Mouse (Mus musculus) lung, embryonic 15.5 days (tissue): ENCODE results near the gene Sirt2. TPM values are rescaled to one million over a fixed set of nuclear protein-coding genes. Genes with fewer than 3 reads are reported as not detected.

ENCODE experiments used
- ATAC-seq: fragments of 200-750 bp; cut with Nextera tagmentation; 2 replicates; pipeline ENCODE4 v1.8.0; 2017; ENCODE audit warnings: moderate number of reproducible peaks, borderline replicate concordance; ENCODE audit not compliant: low FRiP score, low TSS enrichment; ENCODE audit errors: extremely low read depth
- H3K27ac ChIP-seq: fragments of 300-500 bp; sonication (generic); 2 replicates; pipeline ENCODE4 v1.5.1; 2015; ENCODE audit warnings: moderate library complexity, mild to moderate bottlenecking, inconsistent platforms
- H3K27me3 ChIP-seq: fragments of 300-500 bp; sonication (generic); 2 replicates; pipeline ENCODE4 v1.6.1; 2015; ENCODE audit warnings: inconsistent platforms
- H3K36me3 ChIP-seq: fragments of 300-500 bp; sonication (generic); 2 replicates; pipeline ENCODE4 v1.6.1; 2015; ENCODE audit warnings: inconsistent platforms
- H3K4me1 ChIP-seq: fragments of 300-500 bp; sonication (generic); 2 replicates; pipeline ENCODE4 v1.6.1; 2015; ENCODE audit warnings: inconsistent platforms
- H3K4me2 ChIP-seq: fragments of 300-500 bp; sonication (generic); 2 replicates; pipeline ENCODE4 v1.6.1; 2015; ENCODE audit warnings: inconsistent platforms, mild to moderate bottlenecking, moderate library complexity
- H3K4me3 ChIP-seq: fragments of 300-500 bp; sonication (generic); 2 replicates; pipeline ENCODE4 v1.5.1; 2015; ENCODE audit warnings: mild to moderate bottlenecking, inconsistent platforms
- H3K9ac ChIP-seq: fragments of 300-500 bp; sonication (generic); 2 replicates; pipeline ENCODE4 v1.6.1; 2015; ENCODE audit warnings: inconsistent platforms
- H3K9me3 ChIP-seq: fragments of 300-500 bp; sonication (generic); 2 replicates; pipeline ENCODE4 v1.6.1; 2016; ENCODE audit warnings: inconsistent platforms
- WGBS: fragments of 180-500 bp; shearing (Covaris S2); methylation state at CpG from one replicate; pipeline ENCODE4 v1.1.7; 2015; 5-methylcytosine and 5-hydroxymethylcytosine counted together
- polyA plus RNA-seq: library from polyadenylated mRNA; unstranded; fragments of >200 nt; fragmentation: Nextera tagmentation; extraction: Ambion mirVana; gene quantifications from 2 replicates; pipeline ENCODE4 v1.2.1, GENCODE M21; 2015

Sirt2 gene
- polyA plus RNA-seq, 1 experiment from 2014 or later = 65.2 TPM

GRCm38 (mm10) chr7:28735701-28736100 lies 30.8 kb upstream of the Sirt2 start:
- WGBS = 75% methylated on average over 6 of the region's 6 CpGs
- no peak overlapping the region for H3K4me3 ChIP-seq
- no peak overlapping the region for H3K9ac ChIP-seq
- no peaks in the 10 kb centered on the region for H3K27me3 ChIP-seq
- ATAC-seq = no peak
- H3K9me3 ChIP-seq = no peaks in the 10 kb centered on the region
- H3K36me3 ChIP-seq = peaks cover 41% of the 10 kb centered on the region
- no peak overlapping the region for H3K4me2 ChIP-seq
- H3K27ac ChIP-seq = no peak overlapping the region
- peaks cover 19% of the 10 kb centered on the region for H3K4me1 ChIP-seq

DNA sequence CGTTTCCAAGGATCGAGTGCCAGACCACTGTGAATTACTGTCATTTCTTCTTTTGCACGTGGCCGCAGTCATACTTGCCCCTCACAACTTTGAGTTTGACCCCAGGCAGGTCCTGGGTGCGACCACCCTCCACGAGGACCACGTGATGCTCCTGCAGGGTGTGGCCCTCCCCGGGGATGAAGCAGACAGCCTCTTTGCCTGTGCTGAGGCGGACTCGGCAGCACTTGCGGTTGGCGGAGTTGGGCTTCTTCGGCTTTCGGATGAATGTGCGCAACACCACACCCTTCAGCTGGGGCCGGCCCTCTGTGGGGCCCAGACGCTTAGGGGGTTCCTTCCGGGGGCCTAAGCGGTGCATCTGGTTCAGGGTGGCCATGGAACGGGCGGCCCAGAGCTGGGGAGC lies 26.7 kb upstream of the Sirt2 start:
- Histone ChIP-seq H3K4me1 (peaks cover 17% of the 10 kb centered on the region), H3K9me3 (no peaks in the 10 kb centered on the region), H3K36me3 (peaks cover 33% of the 10 kb centered on the region), H3K9ac (no peak overlapping the region), H3K27ac (no peak overlapping the region), H3K4me2 (no peak overlapping the region), H3K4me3 (no peak overlapping the region), H3K27me3 (no peaks in the 10 kb centered on the region)
- WGBS = 93% methylated on average over 21 of the region's 21 CpGs
- no peak for ATAC-seq

DNA sequence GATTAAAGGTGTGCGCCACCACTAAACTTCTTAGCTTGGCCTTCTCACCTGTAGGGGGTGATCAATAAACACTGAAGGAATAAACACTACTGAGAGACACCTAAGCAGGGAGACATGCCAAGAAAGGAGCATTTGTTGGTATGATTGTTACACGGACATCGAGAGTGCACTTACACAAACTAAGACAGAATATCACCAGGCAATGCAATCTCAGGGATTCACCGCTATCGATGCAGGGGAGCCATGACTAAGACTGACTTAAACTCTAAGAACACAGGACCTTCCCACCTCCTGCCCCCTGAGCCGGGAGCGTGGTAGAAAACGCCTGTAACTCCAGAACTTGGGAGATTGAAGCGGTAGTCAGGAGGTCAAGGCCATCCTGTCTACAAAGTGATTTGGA lies 25.6 kb upstream of the Sirt2 start:
- H3K9me3 ChIP-seq = no peaks in the 10 kb centered on the region
- H3K9ac ChIP-seq = peak overlapping the region; percentile 82
- H3K4me1 ChIP-seq = peaks cover 17% of the 10 kb centered on the region
- 27% methylated on average over 9 of the region's 9 CpGs for WGBS
- no peaks in the 10 kb centered on the region for H3K27me3 ChIP-seq
- ATAC-seq = no peak
- H3K27ac ChIP-seq = peak overlapping the region; percentile 37; the same call in 1 of the 2 replicates
- peak overlapping the region; percentile 79 for H3K4me3 ChIP-seq
- H3K36me3 ChIP-seq = peaks cover 33% of the 10 kb centered on the region
- peak overlapping the region; percentile 77 for H3K4me2 ChIP-seq

- Histone ChIP-seq H3K4me1 (peaks cover 17% of the 10 kb centered on the region), H3K9ac (peak overlapping the region; percentile 82), H3K9me3 (no peaks in the 10 kb centered on the region), H3K36me3 (peaks cover 33% of the 10 kb centered on the region), H3K4me3 (peak overlapping the region; percentile 79), H3K27me3 (no peaks in the 10 kb centered on the region), H3K4me2 (peak overlapping the region; percentile 77), H3K27ac (peak overlapping the region; percentile 37; the same call in 1 of the 2 replicates)
- 1% methylated on average over 13 of the region's 13 CpGs for WGBS
- ATAC-seq = peak; percentile 7; the same call in 1 of the 2 replicates
Measured at GRCm38 (mm10) chr7:28741368-28741708, 25.2 kb upstream of the Sirt2 start.

- H3K9ac ChIP-seq = peak within 1 kb of the TSS; percentile 82
- peak within 1 kb of the TSS; percentile 79 for H3K4me3 ChIP-seq
- H3K36me3 ChIP-seq = peaks cover 35% of the 10 kb centered on the region
- ATAC-seq = peak; percentile 98
- peak within 1 kb of the TSS; percentile 77 for H3K4me2 ChIP-seq
- peak within 1 kb of the TSS; percentile 92 for H3K27ac ChIP-seq
- no peaks in the 10 kb centered on the region for H3K27me3 ChIP-seq
- H3K4me1 ChIP-seq = peaks cover 17% of the 10 kb centered on the region
- H3K9me3 ChIP-seq = no peaks in the 10 kb centered on the region
- under 1% methylated on average over 39 of the region's 39 CpGs for WGBS
Measured at GRCm38 (mm10) chr7:28741709-28742438, 24.7 kb upstream of the Sirt2 start, which contains the start of the genes Mrps12 and Sars2. Gene Mrps12 (minus strand): TSS chr7:28741820. Gene Sars2 (plus strand): TSS chr7:28741992.

- no peak overlapping the region for H3K27ac ChIP-seq
- no peaks in the 10 kb centered on the region for H3K9me3 ChIP-seq
- H3K4me3 ChIP-seq = no peak overlapping the region
- no peak overlapping the region for H3K4me2 ChIP-seq
- no peaks in the 10 kb centered on the region for H3K4me1 ChIP-seq
- H3K9ac ChIP-seq = no peak overlapping the region
- WGBS = 90% methylated on average over 7 of the region's 7 CpGs
- ATAC-seq = peak; percentile 15; the same call in 1 of the 2 replicates
- no peaks in the 10 kb centered on the region for H3K27me3 ChIP-seq
- peaks cover 18% of the 10 kb centered on the region for H3K36me3 ChIP-seq
Measured at GRCm38 (mm10) chr7:28749935-28750334, 16.6 kb upstream of the Sirt2 start.

DNA sequence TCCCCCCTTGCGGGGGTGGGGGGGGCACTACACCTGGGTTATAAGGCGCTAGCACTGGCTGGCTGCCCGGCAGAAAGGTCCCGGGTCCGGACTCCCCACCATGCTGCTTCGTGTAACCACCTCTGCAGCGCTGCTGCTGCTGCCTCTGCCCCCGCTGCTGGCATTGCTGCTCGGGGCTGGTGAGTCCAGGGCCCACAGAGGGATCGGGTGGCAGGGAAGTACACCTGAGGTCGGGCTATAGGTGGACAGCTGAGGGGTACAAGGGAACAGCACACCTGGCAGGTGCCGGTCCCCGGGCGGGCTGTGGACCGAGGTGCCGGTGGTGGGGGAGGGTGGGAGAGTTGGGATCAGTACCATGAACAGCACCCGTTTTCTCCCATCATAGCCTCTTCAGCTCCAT lies 10.5 kb upstream of the Sirt2 start, which contains the start of gene Ccer2:
Ccer2 (plus strand) TSS at position 96 of the 400 bp plus-strand sequence.
- H3K4me3 ChIP-seq = no peak within 1 kb of the TSS
- no peaks in the 10 kb centered on the region for H3K9me3 ChIP-seq
- H3K27ac ChIP-seq = no peak within 1 kb of the TSS
- H3K9ac ChIP-seq = no peak within 1 kb of the TSS
- H3K4me1 ChIP-seq = 0 out of 2 replicates have a peak, but pooled peaks cover 7% of the 10 kb centered on the region
- H3K36me3 ChIP-seq = peaks cover 16% of the 10 kb centered on the region; the same call in 1 of the 2 replicates
- peaks cover 15% of the 10 kb centered on the region for H3K27me3 ChIP-seq
- WGBS = 1% methylated on average over 17 of the region's 17 CpGs
- no peak for ATAC-seq
- H3K4me2 ChIP-seq = no peak within 1 kb of the TSS

DNA sequence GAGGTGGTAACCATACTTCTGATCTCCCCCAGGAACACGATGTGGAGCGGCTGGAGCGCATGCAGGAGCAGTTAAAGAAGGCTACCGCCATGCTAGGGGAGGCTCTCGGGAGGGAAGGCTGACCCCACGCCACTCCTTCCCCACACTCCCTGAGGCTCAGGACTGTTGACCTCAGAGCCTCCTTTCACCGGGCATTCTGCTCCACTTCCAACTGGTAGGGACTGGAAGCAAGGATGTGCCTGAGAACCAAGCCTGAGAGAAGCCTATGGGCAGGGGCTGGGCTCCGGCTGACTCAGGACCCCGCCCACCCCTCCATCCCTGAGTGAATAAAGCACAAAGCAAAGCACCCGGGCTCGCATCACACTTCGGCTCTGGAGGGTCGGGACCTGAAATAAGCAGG lies 7.9 kb upstream of the Sirt2 start:
- H3K4me2 ChIP-seq = no peak overlapping the region
- H3K4me1 ChIP-seq = 0 out of 2 replicates have a peak, but pooled peaks cover 7% of the 10 kb centered on the region
- no peaks in the 10 kb centered on the region for H3K9me3 ChIP-seq
- ATAC-seq = no peak
- H3K27me3 ChIP-seq = peaks cover 15% of the 10 kb centered on the region
- no peak overlapping the region for H3K9ac ChIP-seq
- H3K36me3 ChIP-seq = peaks cover 25% of the 10 kb centered on the region; the same call in 1 of the 2 replicates
- no peak overlapping the region for H3K27ac ChIP-seq
- no peak overlapping the region for H3K4me3 ChIP-seq
- WGBS = 87% methylated on average over 13 of the region's 13 CpGs

- Histone ChIP-seq H3K27me3 (no peaks in the 10 kb centered on the region), H3K4me3 (no peak overlapping the region), H3K4me2 (no peak overlapping the region), H3K9ac (no peak overlapping the region), H3K4me1 (peaks cover 8% of the 10 kb centered on the region), H3K36me3 (peaks cover 25% of the 10 kb centered on the region; the same call in 1 of the 2 replicates), H3K9me3 (no peaks in the 10 kb centered on the region), H3K27ac (no peak overlapping the region)
- WGBS = 84% methylated on average over 9 of the region's 9 CpGs
- no peak for ATAC-seq
Measured at GRCm38 (mm10) chr7:28761907-28762306, 4.6 kb upstream of the Sirt2 start.

DNA sequence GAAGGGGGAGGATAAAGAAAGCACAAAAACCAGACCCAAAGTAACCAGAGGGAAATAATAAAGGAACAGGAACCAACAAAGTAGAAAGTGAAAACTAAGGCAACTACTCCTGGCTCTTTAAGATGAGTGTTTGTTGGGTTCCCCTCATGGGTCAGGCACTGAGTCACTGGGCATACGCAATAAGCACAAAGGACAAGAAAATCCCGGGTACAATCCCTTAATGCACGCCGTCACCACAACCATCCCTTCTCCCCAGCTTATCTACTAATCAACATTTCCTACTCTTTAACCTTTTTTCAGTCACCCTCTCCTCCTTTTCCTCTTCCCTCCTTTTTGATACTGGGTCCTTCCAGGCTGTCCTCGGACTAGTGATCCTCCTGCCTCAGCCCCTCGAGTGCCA lies 1.3 kb upstream of the Sirt2 start:
- Histone ChIP-seq H3K4me2 (peak overlapping the region; percentile 63), H3K4me1 (peaks cover 16% of the 10 kb centered on the region), H3K9ac (no peak overlapping the region), H3K27ac (no peak overlapping the region), H3K4me3 (peak overlapping the region; percentile 70), H3K27me3 (no peaks in the 10 kb centered on the region), H3K9me3 (no peaks in the 10 kb centered on the region), H3K36me3 (peaks cover 16% of the 10 kb centered on the region; the same call in 1 of the 2 replicates)
- ATAC-seq = no peak
- WGBS = 76% methylated on average over 6 of the region's 6 CpGs

GRCm38 (mm10) chr7:28766910-28767309 lies 375 bp downstream of the Sirt2 start:
- H3K36me3 ChIP-seq = peaks cover 4% of the 10 kb centered on the region; the same call in 1 of the 2 replicates
- peak overlapping the region; percentile 49 for H3K9ac ChIP-seq
- H3K9me3 ChIP-seq = no peaks in the 10 kb centered on the region
- ATAC-seq = no peak
- 5% methylated on average over 14 of the region's 14 CpGs for WGBS
- no peaks in the 10 kb centered on the region for H3K27me3 ChIP-seq
- H3K4me3 ChIP-seq = peak overlapping the region; percentile 70
- peak overlapping the region; percentile 59 for H3K4me2 ChIP-seq
- H3K27ac ChIP-seq = no peak overlapping the region
- peaks cover 16% of the 10 kb centered on the region for H3K4me1 ChIP-seq

- Histone ChIP-seq H3K9me3 (no peaks in the 10 kb centered on the region), H3K36me3 (no peaks in the 10 kb centered on the region), H3K9ac (peak within 1 kb of the TSS; percentile 49), H3K27ac (no peak within 1 kb of the TSS), H3K27me3 (no peaks in the 10 kb centered on the region), H3K4me1 (peaks cover 16% of the 10 kb centered on the region), H3K4me2 (peak within 1 kb of the TSS; percentile 63), H3K4me3 (peak within 1 kb of the TSS; percentile 70)
- ATAC-seq = no peak
- 52% methylated on average over 7 of the region's 7 CpGs for WGBS
Measured at GRCm38 (mm10) chr7:28767462-28767965, 979 bp downstream of the Sirt2 start, which contains the start of gene Nfkbib. Gene Nfkbib (minus strand): TSS chr7:28767512.
